Mouse (Mus musculus): ENCODE results near the gene Srgn. TPM values are rescaled to one million over a fixed set of nuclear protein-coding genes. Genes with fewer than 3 reads are reported as not detected.

Srgn gene
- polyA plus RNA-seq, 1 experiment from 2014 or later: 2.5 TPM

DNA sequence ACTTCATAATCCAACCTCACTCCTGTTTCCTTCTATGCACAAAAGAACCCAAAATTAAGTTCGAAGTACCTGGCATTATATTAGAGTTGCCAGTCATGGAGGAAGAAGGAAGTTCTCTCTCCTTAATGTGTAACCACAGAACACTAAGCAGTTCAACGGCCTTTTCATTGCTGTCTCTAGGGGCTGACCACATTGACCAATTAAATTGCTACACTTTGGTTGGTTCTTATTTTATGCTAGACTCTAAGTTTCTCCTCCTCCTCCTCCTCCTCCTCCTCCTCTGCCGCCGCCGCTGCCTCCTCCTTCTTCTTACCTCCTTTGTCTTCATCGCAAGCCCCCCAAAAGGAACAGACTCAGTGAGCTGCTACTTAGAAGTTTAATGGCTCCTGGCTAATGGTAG lies 15.7 kb downstream of the Srgn start:
- no peak for DNase-seq (ENCODE audit: low spot score)
- no peak overlapping the region for H3K4me3 ChIP-seq
- H3K27ac ChIP-seq: no peak overlapping the region
- H3K4me1 ChIP-seq: peaks cover 9% of the 10 kb centered on the region
- H3K36me3 ChIP-seq: no peaks in the 10 kb centered on the region
- H3K27me3 ChIP-seq (ENCODE audit: low read depth, poor library complexity, severe bottlenecking): peaks cover 35% of the 10 kb centered on the region
- H3K9me3 ChIP-seq (replicated peaks): no peaks in the 10 kb centered on the region
- WGBS: 84% methylated on average over 6 of the region's 6 CpGs

DNA sequence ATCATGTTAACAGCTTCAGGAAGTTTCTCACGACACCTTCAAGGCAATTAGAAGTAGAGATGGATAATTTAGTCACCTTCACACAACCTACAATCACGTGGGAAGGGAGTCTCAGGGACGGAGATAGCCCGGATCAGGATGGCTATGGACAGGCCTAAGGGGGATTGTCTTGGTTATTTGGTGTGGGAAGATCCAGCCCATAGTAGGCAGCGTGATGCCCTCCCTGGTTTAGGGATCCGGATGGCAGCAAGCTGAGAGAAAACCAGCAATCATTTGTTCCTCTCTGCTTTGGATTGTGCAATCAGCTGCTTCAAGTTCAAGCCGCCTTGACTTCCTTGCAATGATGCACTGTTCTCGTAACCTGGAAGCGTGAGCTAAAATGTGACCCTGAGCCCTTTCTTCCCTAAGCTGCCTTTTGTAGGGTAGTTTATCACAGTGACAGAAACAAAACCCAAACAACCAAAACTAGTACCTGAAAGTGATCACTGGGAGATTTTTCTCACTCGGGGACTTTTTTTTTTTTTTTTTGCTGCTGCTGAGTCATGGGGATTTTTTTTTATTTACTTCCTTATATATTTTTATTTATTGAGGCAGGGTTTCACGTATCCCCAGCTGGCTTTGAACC lies 18.1 kb downstream of the Srgn start:
- Histone ChIP-seq H3K9me3 (replicated peaks) (no peaks in the 10 kb centered on the region), H3K36me3 (no peaks in the 10 kb centered on the region), H3K4me1 (peaks cover 9% of the 10 kb centered on the region), H3K27me3 (ENCODE audit: low read depth, poor library complexity, severe bottlenecking) (peaks cover 35% of the 10 kb centered on the region), H3K4me3 (no peak overlapping the region), H3K27ac (no peak overlapping the region)
- WGBS: 67% methylated on average over 11 of the region's 11 CpGs
- no peak for DNase-seq (ENCODE audit: low spot score)

DNA sequence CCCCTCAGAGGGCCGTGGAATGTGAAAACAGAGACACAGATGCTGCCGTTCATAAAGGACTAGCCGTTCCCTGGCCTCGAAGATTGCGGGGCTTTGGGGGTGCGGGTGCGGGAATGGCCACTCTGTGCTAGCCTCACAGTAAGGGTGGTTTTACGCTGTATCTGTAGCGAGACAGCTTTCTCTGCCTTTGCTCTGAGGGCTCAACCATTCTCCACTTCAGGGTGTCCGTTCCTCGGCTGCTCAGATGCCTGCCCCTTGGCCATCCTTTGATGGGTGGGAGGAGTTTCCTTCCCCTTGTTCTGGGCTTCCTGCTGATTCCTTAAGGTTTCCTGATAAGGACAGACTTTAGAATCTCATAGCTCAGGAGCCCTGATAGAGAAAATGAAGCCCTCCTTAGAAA lies 18.8 kb downstream of the Srgn start:
- peaks cover 9% of the 10 kb centered on the region for H3K4me1 ChIP-seq
- peak overlapping the region; percentile 39 for H3K4me3 ChIP-seq
- H3K36me3 ChIP-seq: no peaks in the 10 kb centered on the region
- peaks cover 35% of the 10 kb centered on the region for H3K27me3 ChIP-seq (ENCODE audit: low read depth, poor library complexity, severe bottlenecking)
- WGBS: 7% methylated on average over 11 of the region's 11 CpGs
- H3K27ac ChIP-seq: no peak overlapping the region
- no peaks in the 10 kb centered on the region for H3K9me3 ChIP-seq (replicated peaks)
- DNase-seq (ENCODE audit: low spot score): peak; percentile 39

- Histone ChIP-seq H3K27ac (no peak overlapping the region), H3K9me3 (replicated peaks) (no peaks in the 10 kb centered on the region), H3K27me3 (ENCODE audit: low read depth, poor library complexity, severe bottlenecking) (peaks cover 35% of the 10 kb centered on the region), H3K4me1 (peaks cover 9% of the 10 kb centered on the region), H3K4me3 (peak overlapping the region; percentile 39), H3K36me3 (no peaks in the 10 kb centered on the region)
- 17% methylated on average over 18 of the region's 18 CpGs for WGBS
- DNase-seq (ENCODE audit: low spot score): peak; percentile 44
These were observed 19.5 kb downstream of the Srgn start for GRCm38 (mm10) chr10:62507591-62508308.

- WGBS: 87% methylated on average over 4 of the region's 4 CpGs
- Histone ChIP-seq H3K4me1 (peaks cover 9% of the 10 kb centered on the region), H3K27ac (no peak overlapping the region), H3K36me3 (no peaks in the 10 kb centered on the region), H3K4me3 (no peak overlapping the region), H3K9me3 (replicated peaks) (no peaks in the 10 kb centered on the region), H3K27me3 (ENCODE audit: low read depth, poor library complexity, severe bottlenecking) (peaks cover 35% of the 10 kb centered on the region)
- no peak for DNase-seq (ENCODE audit: low spot score)
These were observed 20.2 kb downstream of the Srgn start for GRCm38 (mm10) chr10:62507071-62507470.

DNA sequence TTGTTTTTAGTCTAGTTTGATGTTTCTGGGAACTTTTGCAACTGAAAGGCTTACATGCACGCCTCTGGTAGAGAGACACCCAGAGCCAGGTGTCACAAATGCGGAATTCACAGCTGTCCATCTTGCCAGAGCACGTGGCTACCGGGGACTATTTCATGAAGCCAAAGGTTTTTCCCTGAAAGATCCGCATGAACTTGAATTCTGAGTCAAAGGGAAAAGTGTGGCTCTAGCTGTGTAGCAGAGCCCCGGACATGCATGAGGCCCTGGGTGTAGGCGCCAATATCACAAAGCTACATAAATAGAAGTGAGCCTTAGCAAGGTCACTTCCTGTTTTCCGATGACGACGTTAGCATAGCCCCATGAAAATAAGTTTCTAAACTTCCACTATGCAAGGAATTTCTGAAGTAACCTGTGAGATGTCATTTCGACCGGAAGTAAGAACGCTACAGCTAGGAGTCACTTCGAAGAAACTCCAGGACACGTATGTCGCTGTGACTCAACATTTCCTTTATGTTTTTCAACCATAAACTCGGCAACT lies 21.2 kb downstream of the Srgn start:
- 88% methylated on average over 17 of the region's 17 CpGs for WGBS
- H3K4me3 ChIP-seq: no peak overlapping the region
- H3K9me3 ChIP-seq (replicated peaks): no peaks in the 10 kb centered on the region
- H3K4me1 ChIP-seq: peaks cover 9% of the 10 kb centered on the region
- peaks cover 35% of the 10 kb centered on the region for H3K27me3 ChIP-seq (ENCODE audit: low read depth, poor library complexity, severe bottlenecking)
- DNase-seq (ENCODE audit: low spot score): no peak
- H3K27ac ChIP-seq: no peak overlapping the region
- no peaks in the 10 kb centered on the region for H3K36me3 ChIP-seq

GRCm38 (mm10) chr10:62505224-62505983 lies 21.8 kb downstream of the Srgn start:
- no peak for DNase-seq (ENCODE audit: low spot score)
- Histone ChIP-seq H3K4me3 (no peak overlapping the region), H3K27ac (no peak overlapping the region), H3K36me3 (no peaks in the 10 kb centered on the region), H3K4me1 (peaks cover 9% of the 10 kb centered on the region), H3K9me3 (replicated peaks) (no peaks in the 10 kb centered on the region), H3K27me3 (ENCODE audit: low read depth, poor library complexity, severe bottlenecking) (peaks cover 35% of the 10 kb centered on the region)
- WGBS: 87% methylated on average over 9 of the region's 9 CpGs

GRCm38 (mm10) chr10:62503836-62504628 lies 23.2 kb downstream of the Srgn start:
- Histone ChIP-seq H3K36me3 (no peaks in the 10 kb centered on the region), H3K4me3 (no peak overlapping the region), H3K4me1 (peaks cover 9% of the 10 kb centered on the region), H3K9me3 (replicated peaks) (no peaks in the 10 kb centered on the region), H3K27ac (no peak overlapping the region), H3K27me3 (ENCODE audit: low read depth, poor library complexity, severe bottlenecking) (peaks cover 24% of the 10 kb centered on the region)
- DNase-seq (ENCODE audit: low spot score): no peak
- 73% methylated on average over 12 of the region's 12 CpGs for WGBS

DNA sequence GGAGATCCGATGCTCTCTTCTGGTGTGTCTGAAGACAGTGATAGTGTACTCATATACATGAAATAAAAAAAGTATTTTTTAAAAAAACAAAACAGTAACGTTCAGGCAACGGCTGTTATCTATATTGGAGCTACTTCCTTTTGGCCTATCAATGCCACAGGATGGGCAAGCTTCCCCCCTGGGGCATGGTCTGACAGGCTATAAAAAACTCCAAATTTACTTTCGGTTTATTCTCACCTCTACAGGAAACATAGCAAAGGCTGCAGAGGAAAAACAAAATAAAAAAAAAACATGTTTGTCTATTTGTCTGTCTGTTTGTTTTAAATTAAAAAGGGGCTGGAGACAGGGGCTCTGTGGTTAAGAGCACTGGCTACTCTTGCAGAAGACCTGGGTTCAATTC lies 23.9 kb downstream of the Srgn start:
- 84% methylated on average over 4 of the region's 4 CpGs for WGBS
- H3K36me3 ChIP-seq: no peaks in the 10 kb centered on the region

DNA sequence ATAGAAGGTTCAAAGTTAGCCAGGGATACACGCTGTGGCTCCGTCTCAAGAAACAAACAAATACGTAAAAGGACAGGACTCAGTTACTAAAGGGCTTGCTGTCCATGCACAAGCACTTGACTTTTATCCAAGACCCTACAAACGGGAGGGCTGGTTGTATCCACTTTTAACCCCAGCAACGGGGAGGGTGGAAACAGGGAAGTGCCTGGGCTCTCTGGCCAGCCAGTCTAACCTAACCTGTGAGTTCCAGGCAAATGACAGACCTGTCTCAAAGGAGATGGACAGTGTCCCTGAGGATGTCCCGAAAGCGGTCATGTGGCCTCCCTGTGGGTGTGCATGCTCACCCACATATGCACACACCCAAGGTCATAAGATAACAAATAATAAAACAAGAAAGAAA lies 25.3 kb downstream of the Srgn start:
- Histone ChIP-seq H3K9me3 (replicated peaks) (no peaks in the 10 kb centered on the region), H3K27me3 (ENCODE audit: low read depth, poor library complexity, severe bottlenecking) (peaks cover 3% of the 10 kb centered on the region), H3K4me1 (no peaks in the 10 kb centered on the region), H3K36me3 (no peaks in the 10 kb centered on the region), H3K27ac (no peak overlapping the region), H3K4me3 (no peak overlapping the region)
- 89% methylated on average over 7 of the region's 7 CpGs for WGBS
- DNase-seq (ENCODE audit: low spot score): no peak

More for the DNA sequence above, 23.9 kb downstream of the Srgn start:
- no peak overlapping the region for H3K4me3 ChIP-seq
- peaks cover 17% of the 10 kb centered on the region for H3K27me3 ChIP-seq (ENCODE audit: low read depth, poor library complexity, severe bottlenecking)
- no peak overlapping the region for H3K27ac ChIP-seq
- no peaks in the 10 kb centered on the region for H3K9me3 ChIP-seq (replicated peaks)
- no peak for DNase-seq (ENCODE audit: low spot score)
- peaks cover 6% of the 10 kb centered on the region for H3K4me1 ChIP-seq

- Histone ChIP-seq H3K36me3 (no peaks in the 10 kb centered on the region), H3K4me3 (no peak overlapping the region), H3K4me1 (no peaks in the 10 kb centered on the region), H3K27ac (no peak overlapping the region), H3K9me3 (replicated peaks) (no peaks in the 10 kb centered on the region), H3K27me3 (ENCODE audit: low read depth, poor library complexity, severe bottlenecking) (no peaks in the 10 kb centered on the region)
- WGBS: 90% methylated on average over 9 of the region's 9 CpGs
- DNase-seq (ENCODE audit: low spot score): no peak
These were observed 26.2 kb downstream of the Srgn start for GRCm38 (mm10) chr10:62500916-62501615.
